ENCODE assay signal across 26 mouse cellular contexts in the genomic region with DNA sequence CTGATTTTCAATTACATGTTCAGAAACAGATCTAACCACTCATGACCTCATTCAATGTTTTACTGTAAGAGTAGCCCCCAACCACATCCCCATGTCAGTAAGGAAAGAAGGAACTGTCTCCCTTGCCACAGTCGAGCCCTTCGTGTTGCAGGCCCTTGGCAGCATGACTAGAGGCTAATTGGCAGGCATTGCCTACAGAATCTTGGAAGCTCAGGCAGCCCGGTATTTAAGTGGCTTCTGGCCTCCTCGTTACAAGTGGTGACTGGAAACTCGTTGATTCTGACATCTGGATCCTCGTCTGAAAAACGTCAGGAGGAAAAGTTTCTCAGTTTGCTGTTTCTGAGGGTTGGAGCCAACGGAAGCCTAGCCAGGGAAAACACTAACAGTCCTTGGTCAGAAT.
A peak's percentile ranks its signal among the peaks of the same experiment; 100 is the strongest.
DNase-seq lines count a peak whose midpoint lies in the region; ATAC-seq lines count a peak whose summit lies in the region.
"Had no signal": no experiment of that assay in that cellular context is flagged by ENCODE, and none has a peak within 500 bp of the region (broad histone marks: within the 10 kb centered on the region; RNA-seq: fewer than 3 reads in every experiment).

No protein-coding gene starts in this region.

- no peak overlapping the region for H3K27ac ChIP-seq in kidney, embryonic 14.5 days (ENCODE audit: low read depth, low read length)
- H3K27ac ChIP-seq in hindbrain, embryonic 11.5 days (ENCODE audit: low read depth, low read length): no peak overlapping the region
- H3K27ac ChIP-seq: heart, embryonic 13.5 days; intestine, embryonic 15.5 days; liver, embryonic 15.5 days; lung, embryonic 15.5 days; macrophage; midbrain, embryonic 15.5 days; neural tube, embryonic 13.5 days; stomach, embryonic 15.5 days had no signal

- no peak for ATAC-seq in kidney, embryonic 14.5 days (ENCODE audit: low FRiP score, low TSS enrichment)
- no peak for ATAC-seq in hindbrain, embryonic 11.5 days (ENCODE audit: low FRiP score)
- ATAC-seq: forebrain, postnatal 0 days; hindbrain, embryonic 16.5 days; intestine, embryonic 15.5 days; midbrain, embryonic 15.5 days had no signal

- H3K4me1 ChIP-seq in kidney, embryonic 14.5 days (ENCODE audit: control insufficient read depth, insufficient read depth, low read length): no peaks in the 10 kb centered on the region
- no peaks in the 10 kb centered on the region for H3K4me1 ChIP-seq in hindbrain, embryonic 11.5 days (replicated peaks; ENCODE audit: control insufficient read depth, insufficient read depth, low read length)
- H3K4me1 ChIP-seq: heart, embryonic 13.5 days; intestine, embryonic 15.5 days; liver, embryonic 15.5 days; lung, embryonic 15.5 days; midbrain, embryonic 15.5 days; neural tube, embryonic 13.5 days; stomach, embryonic 15.5 days had no signal

- no peaks in the 10 kb centered on the region for H3K27me3 ChIP-seq in kidney, embryonic 14.5 days (ENCODE audit: control insufficient read depth, insufficient read depth, low read length)
- H3K27me3 ChIP-seq in hindbrain, embryonic 11.5 days (ENCODE audit: control insufficient read depth, insufficient read depth, low read length): no peaks in the 10 kb centered on the region
- H3K27me3 ChIP-seq: heart, embryonic 13.5 days; intestine, embryonic 15.5 days; liver, embryonic 15.5 days; lung, embryonic 15.5 days; midbrain, embryonic 15.5 days; neural tube, embryonic 13.5 days; stomach, embryonic 15.5 days had no signal

- no peak overlapping the region for H3K4me2 ChIP-seq in kidney, embryonic 14.5 days (replicated peaks; ENCODE audit: low read depth, low read length)
- H3K4me2 ChIP-seq in hindbrain, embryonic 11.5 days (replicated peaks; ENCODE audit: low read depth, low read length): no peak overlapping the region
- H3K4me2 ChIP-seq: heart, embryonic 13.5 days; intestine, embryonic 15.5 days; liver, embryonic 15.5 days; lung, embryonic 15.5 days; midbrain, embryonic 15.5 days; neural tube, embryonic 13.5 days; stomach, embryonic 15.5 days had no signal

- no peaks in the 10 kb centered on the region for H3K9me3 ChIP-seq in kidney, embryonic 14.5 days (ENCODE audit: control insufficient read depth, low read length)
- no peaks in the 10 kb centered on the region for H3K9me3 ChIP-seq in hindbrain, embryonic 11.5 days (ENCODE audit: control insufficient read depth, low read length)
- H3K9me3 ChIP-seq: heart, embryonic 13.5 days; intestine, embryonic 15.5 days; liver, embryonic 15.5 days; lung, embryonic 15.5 days; midbrain, embryonic 15.5 days; neural tube, embryonic 13.5 days; stomach, embryonic 15.5 days had no signal

- no peak overlapping the region for H3K9ac ChIP-seq in kidney, embryonic 14.5 days (ENCODE audit: low read depth, low read length)
- H3K9ac ChIP-seq in hindbrain, embryonic 11.5 days (ENCODE audit: low read depth, low read length): no peak overlapping the region
- H3K9ac ChIP-seq: forebrain, postnatal 0 days; heart, embryonic 13.5 days; intestine, embryonic 15.5 days; liver, embryonic 15.5 days; lung, embryonic 15.5 days; midbrain, embryonic 15.5 days; neural tube, embryonic 13.5 days; stomach, embryonic 15.5 days had no signal

- no peak overlapping the region for H3K4me3 ChIP-seq in kidney, embryonic 14.5 days (ENCODE audit: low read length)
- H3K4me3 ChIP-seq in hindbrain, embryonic 11.5 days (ENCODE audit: low read depth, low read length): no peak overlapping the region
- H3K4me3 ChIP-seq: heart, embryonic 13.5 days; intestine, embryonic 15.5 days; liver, embryonic 15.5 days; lung, embryonic 15.5 days; midbrain, embryonic 15.5 days; neural tube, embryonic 13.5 days; stomach, embryonic 15.5 days had no signal

- peak; percentile 27 for DNase-seq in adrenal gland, postnatal 14 days
- DNase-seq in adrenal gland, postnatal 4 days (ENCODE audit: low spot score in 2 of 2): no peak
- peak; percentile 10 for DNase-seq in gastrocnemius, postnatal 10 days
- DNase-seq in gastrocnemius, postnatal 14 days: no peak
- DNase-seq in kidney, postnatal 10 days: peak; percentile 6
- DNase-seq in gastrocnemius, postnatal 25 days: peak; percentile 13
- no peak for DNase-seq in hindbrain, embryonic 11.5 days (ENCODE audit: low spot score)
- DNase-seq: cerebellum, adult 8-10 months; forebrain, postnatal 0 days; kidney, adult 8-10 months; kidney, postnatal 25 days; layer of hippocampus, postnatal 36 days; liver; right cerebral cortex, adult 18-20 months; right cerebral cortex, postnatal 4 days; thymus, postnatal 25 days had no signal

- H3K36me3 ChIP-seq in kidney, embryonic 14.5 days (ENCODE audit: control insufficient read depth, insufficient read depth, low read length): no peaks in the 10 kb centered on the region
- no peaks in the 10 kb centered on the region for H3K36me3 ChIP-seq in hindbrain, embryonic 11.5 days (ENCODE audit: control insufficient read depth, insufficient read depth, low read length)
- H3K36me3 ChIP-seq: heart, embryonic 13.5 days; intestine, embryonic 15.5 days; liver, embryonic 15.5 days; lung, embryonic 15.5 days; midbrain, embryonic 15.5 days; neural tube, embryonic 13.5 days; stomach, embryonic 15.5 days had no signal

- intact Hi-C loops in gastrocnemius, postnatal 14 days (cut with DNase I; ENCODE audit: low total_unique reads): no loop called here

- WGBS in kidney, embryonic 14.5 days: 51% methylated on average over 8 of the region's 8 CpGs
- WGBS in hindbrain, embryonic 11.5 days: 92% methylated on average over 8 of the region's 8 CpGs

Comparison
In these comparisons a context has a peak if more than half of its experiments do, and no peak if none do; other contexts are left out.
1. DNase-seq: peak in adrenal gland, postnatal 14 days (single experiment), gastrocnemius, postnatal 10 days (single experiment), kidney, postnatal 10 days (single experiment) and gastrocnemius, postnatal 25 days (single experiment); none in adrenal gland, postnatal 4 days (0 of 2), gastrocnemius, postnatal 14 days (single experiment) and hindbrain, embryonic 11.5 days (single experiment).